ENCODE assay signal across 7 mouse cellular contexts in the genomic region with DNA sequence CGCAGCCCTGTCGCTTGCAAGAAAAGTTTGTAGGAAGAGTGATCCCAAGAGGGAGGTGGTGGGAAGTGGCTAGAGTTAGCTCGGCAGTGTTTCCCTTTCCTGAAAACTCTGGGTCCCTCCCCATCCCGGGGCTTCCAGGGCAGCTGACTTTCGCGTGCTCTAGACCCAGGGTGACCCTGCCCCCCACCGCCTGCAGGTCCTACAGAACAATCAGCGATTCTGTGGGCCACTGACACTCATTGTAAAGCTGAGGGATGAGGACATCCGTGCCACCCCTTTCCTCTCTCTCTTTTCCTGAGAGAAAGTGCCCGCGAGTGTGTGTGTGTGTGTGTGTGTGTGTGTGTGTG. TPM values are rescaled to one million over a fixed set of nuclear protein-coding genes. Genes with fewer than 3 reads are reported as not detected.
DNase-seq lines count a peak whose midpoint lies in the region; ATAC-seq and TF ChIP-seq lines count a peak whose summit lies in the region.

No protein-coding gene starts in this region.

- peaks cover 49% of the 10 kb centered on the region for H3K4me1 ChIP-seq in forebrain, embryonic 12.5 days
- peaks cover 59% of the 10 kb centered on the region for H3K4me1 ChIP-seq in limb, embryonic 13.5 days
- H3K4me1 ChIP-seq in neural tube, embryonic 13.5 days (replicated peaks), result peaks cover 61% of the 10 kb centered on the region

- H3K4me3 ChIP-seq in layer of hippocampus, adult 2 months, result peak overlapping the region; percentile 72
- peak overlapping the region; percentile 56 for H3K4me3 ChIP-seq in forebrain, embryonic 12.5 days (replicated peaks)
- peak overlapping the region; percentile 67 for H3K4me3 ChIP-seq in limb, embryonic 13.5 days
- peak overlapping the region; percentile 43 for H3K4me3 ChIP-seq in neural tube, embryonic 13.5 days

- H3K4me2 ChIP-seq in forebrain, embryonic 12.5 days, result peak overlapping the region; percentile 89
- H3K4me2 ChIP-seq in limb, embryonic 13.5 days (replicated peaks), result peak overlapping the region; percentile 87
- H3K4me2 ChIP-seq in neural tube, embryonic 13.5 days, result peak overlapping the region; percentile 73

- peaks cover 14% of the 10 kb centered on the region; the same call in 1 of the 2 replicates for H3K27me3 ChIP-seq in forebrain, embryonic 12.5 days
- H3K27me3 ChIP-seq in limb, embryonic 13.5 days, result no peaks in the 10 kb centered on the region
- no peaks in the 10 kb centered on the region for H3K27me3 ChIP-seq in neural tube, embryonic 13.5 days

- no peaks in the 10 kb centered on the region for H3K9me3 ChIP-seq in forebrain, embryonic 12.5 days
- H3K9me3 ChIP-seq in limb, embryonic 13.5 days, result no peaks in the 10 kb centered on the region
- no peaks in the 10 kb centered on the region for H3K9me3 ChIP-seq in neural tube, embryonic 13.5 days

- H3K9ac ChIP-seq in forebrain, embryonic 12.5 days, result peak overlapping the region; percentile 69
- peak overlapping the region; percentile 81 for H3K9ac ChIP-seq in limb, embryonic 13.5 days
- peak overlapping the region; percentile 74 for H3K9ac ChIP-seq in neural tube, embryonic 13.5 days

- peak; percentile 31 for ATAC-seq in forebrain, embryonic 12.5 days (ENCODE audit: low FRiP score)
- no peak for ATAC-seq in limb, embryonic 13.5 days (ENCODE audit: low FRiP score, low read depth)
- 0 out of 2 replicates have a peak, but pooled peaks have one; percentile 32 for ATAC-seq in neural tube, embryonic 13.5 days (ENCODE audit: low read depth)

- no peak for TF ChIP-seq CTCF in layer of hippocampus, adult 2 months (conservative IDR thresholded peaks at IDR 0.05)

- no peaks in the 10 kb centered on the region for H3K36me3 ChIP-seq in forebrain, embryonic 12.5 days (replicated peaks)
- H3K36me3 ChIP-seq in limb, embryonic 13.5 days, result no peaks in the 10 kb centered on the region
- H3K36me3 ChIP-seq in neural tube, embryonic 13.5 days, result no peaks in the 10 kb centered on the region

- WGBS in forebrain, embryonic 12.5 days, result 1% methylated on average over 11 of the region's 11 CpGs
- WGBS in limb, embryonic 13.5 days, result 0% methylated on average over 10 of the region's 11 CpGs
- WGBS in neural tube, embryonic 13.5 days, result under 1% methylated on average over 11 of the region's 11 CpGs

- peak; percentile 35 to 63 for DNase-seq in layer of hippocampus, adult 2 months (ENCODE audit: low spot score in 2 of 2)
- no peak for DNase-seq in layer of hippocampus, postnatal 25 days (ENCODE audit: extremely low spot score in 1 of 2, low spot score in 1 of 2)
- DNase-seq in brain, adult 2 months (ENCODE audit: low read depth, low spot score), result peak; percentile 92
- DNase-seq in thymus, postnatal 0 days (ENCODE audit: low spot score), result no peak

- H3K27ac ChIP-seq in layer of hippocampus, adult 2 months, result peak overlapping the region; percentile 87
- H3K27ac ChIP-seq in forebrain, embryonic 12.5 days, result no peak overlapping the region
- H3K27ac ChIP-seq in limb, embryonic 13.5 days, result peak overlapping the region; percentile 70
- H3K27ac ChIP-seq in neural tube, embryonic 13.5 days (replicated peaks), result peak overlapping the region; percentile 59; the same call in 1 of the 2 replicates

RNA-seq across cellular contexts. Expression of a gene that starts 9.5 kb away (rescaled TPM):
- 100 to 1,000 TPM; 220 to 231 TPM for total RNA-seq in layer of hippocampus, adult 2 months (2021)
- 100 to 1,000 TPM; 197 to 219 TPM for total RNA-seq in layer of hippocampus, postnatal 25 days (2021)
- polyA plus RNA-seq in forebrain, embryonic 12.5 days (2016; fragmentation: Nextera tagmentation; extraction: Ambion mirVana), result 31.6 and 33.9 TPM in 2 replicates
- 74.0 and 77.5 TPM in 2 replicates for polyA plus RNA-seq in limb, embryonic 13.5 days (2015; fragmentation: Nextera tagmentation; extraction: Ambion mirVana)
- 28.0 and 30.6 TPM in 2 replicates for polyA plus RNA-seq in neural tube, embryonic 13.5 days (2015; fragmentation: Nextera tagmentation; extraction: Ambion mirVana)
- 162 and 178 TPM in 2 replicates for polyA plus RNA-seq in thymus, postnatal 0 days (2015; fragmentation: Nextera tagmentation; extraction: Ambion mirVana)

RNA-seq across cellular contexts. Expression of a gene that starts 36.6 kb away (rescaled TPM):
- 10 to 100 TPM; 11.8 to 12.1 TPM for total RNA-seq in layer of hippocampus, adult 2 months (2021)
- 10 to 100 TPM; 17.2 to 22.7 TPM for total RNA-seq in layer of hippocampus, postnatal 25 days (2021)
- 14.8 and 16.9 TPM in 2 replicates for polyA plus RNA-seq in forebrain, embryonic 12.5 days (2016; fragmentation: Nextera tagmentation; extraction: Ambion mirVana)
- polyA plus RNA-seq in limb, embryonic 13.5 days (2015; fragmentation: Nextera tagmentation; extraction: Ambion mirVana), result 56.6 and 62.8 TPM in 2 replicates
- polyA plus RNA-seq in neural tube, embryonic 13.5 days (2015; fragmentation: Nextera tagmentation; extraction: Ambion mirVana), result 32.1 and 32.6 TPM in 2 replicates
- 46.0 and 46.5 TPM in 2 replicates for polyA plus RNA-seq in thymus, postnatal 0 days (2015; fragmentation: Nextera tagmentation; extraction: Ambion mirVana)

RNA-seq across cellular contexts. Expression of a gene that starts 49.9 kb away (rescaled TPM):
- 1 to 10 TPM; 2.9 to 3.2 TPM for total RNA-seq in layer of hippocampus, adult 2 months (2021)
- total RNA-seq in layer of hippocampus, postnatal 25 days (2021), result 1 to 10 TPM; 4.1 to 5.9 TPM
- polyA plus RNA-seq in forebrain, embryonic 12.5 days (2016; fragmentation: Nextera tagmentation; extraction: Ambion mirVana), result 0.85 and 1.4 TPM in 2 replicates
- polyA plus RNA-seq in limb, embryonic 13.5 days (2015; fragmentation: Nextera tagmentation; extraction: Ambion mirVana), result 241 and 246 TPM in 2 replicates
- 15.0 and 31.7 TPM in 2 replicates for polyA plus RNA-seq in neural tube, embryonic 13.5 days (2015; fragmentation: Nextera tagmentation; extraction: Ambion mirVana)
- 7.5 and 7.9 TPM in 2 replicates for polyA plus RNA-seq in thymus, postnatal 0 days (2015; fragmentation: Nextera tagmentation; extraction: Ambion mirVana)

Comparison
In these comparisons a context has a peak if more than half of its experiments do, and no peak if none do; other contexts are left out.
1. DNase-seq: peak in layer of hippocampus, adult 2 months (2 of 2) and brain, adult 2 months (single experiment); none in layer of hippocampus, postnatal 25 days (0 of 2) and thymus, postnatal 0 days (single experiment).
2. Peak in every context shown above with its lines, with median percentiles within 50 percentile points of each other: H3K4me3 ChIP-seq, H3K4me2 ChIP-seq and H3K9ac ChIP-seq.